Mouse (Mus musculus): ENCODE results near the gene Ormdl3. TPM values are rescaled to one million over a fixed set of nuclear protein-coding genes. Genes with fewer than 3 reads are reported as not detected.

The Ormdl3 gene
- polyA plus RNA-seq, 1 experiment = 60.2 TPM

- peak; percentile 33 for DNase-seq
- WGBS = 42% methylated on average over 6 of the region's 6 CpGs
- Histone ChIP-seq H3K4me3 (ENCODE audit: insufficient read depth, low read depth, low read length) (no peak overlapping the region), H3K27me3 (replicated peaks; ENCODE audit: control insufficient read depth, insufficient read depth, low read length) (no peaks in the 10 kb centered on the region), H3K36me3 (ENCODE audit: control insufficient read depth, insufficient read depth, low read length) (no peaks in the 10 kb centered on the region), H3K27ac (ENCODE audit: insufficient read depth, low read depth, low read length) (peak overlapping the region; percentile 87; the same call in 1 of the 2 replicates), H3K4me1 (ENCODE audit: control insufficient read depth, insufficient read depth, low read length) (peaks cover 9% of the 10 kb centered on the region; the same call in 1 of the 2 replicates)
- no peak for TF ChIP-seq CTCF (conservative IDR thresholded peaks at IDR 0.05; ENCODE audit: insufficient read depth, insufficient read length, low read depth, low read length)
- no peak for TF ChIP-seq POLR2A (IDR thresholded peaks at IDR 0.05; ENCODE audit: low read depth, low read length)
These were observed 1.7 kb upstream of the Ormdl3 start for GRCm38 (mm10) chr11:98588833-98589281.

- no peaks in the 10 kb centered on the region for H3K27me3 ChIP-seq (replicated peaks; ENCODE audit: control insufficient read depth, insufficient read depth, low read length)
- H3K27ac ChIP-seq (ENCODE audit: insufficient read depth, low read depth, low read length) = peak overlapping the region; percentile 87
- WGBS = 11% methylated on average over 20 of the region's 20 CpGs
- peaks cover 9% of the 10 kb centered on the region; the same call in 1 of the 2 replicates for H3K4me1 ChIP-seq (ENCODE audit: control insufficient read depth, insufficient read depth, low read length)
- no peaks in the 10 kb centered on the region for H3K36me3 ChIP-seq (ENCODE audit: control insufficient read depth, insufficient read depth, low read length)
- no peak for TF ChIP-seq CTCF (conservative IDR thresholded peaks at IDR 0.05; ENCODE audit: insufficient read depth, insufficient read length, low read depth, low read length)
- TF ChIP-seq POLR2A (IDR thresholded peaks at IDR 0.05; ENCODE audit: low read depth, low read length) = no peak
- DNase-seq = peak; percentile 85
- H3K4me3 ChIP-seq (ENCODE audit: insufficient read depth, low read depth, low read length) = peak overlapping the region; percentile 62
These were observed 747 bp upstream of the Ormdl3 start for GRCm38 (mm10) chr11:98587684-98588546.

GRCm38 (mm10) chr11:98586087-98586891, 879 bp downstream of the Ormdl3 start:
- Histone ChIP-seq H3K36me3 (ENCODE audit: control insufficient read depth, insufficient read depth, low read length) (no peaks in the 10 kb centered on the region), H3K27me3 (replicated peaks; ENCODE audit: control insufficient read depth, insufficient read depth, low read length) (no peaks in the 10 kb centered on the region), H3K4me1 (ENCODE audit: control insufficient read depth, insufficient read depth, low read length) (peaks cover 9% of the 10 kb centered on the region; the same call in 1 of the 2 replicates), H3K27ac (ENCODE audit: insufficient read depth, low read depth, low read length) (no peak overlapping the region), H3K4me3 (ENCODE audit: insufficient read depth, low read depth, low read length) (peak overlapping the region; percentile 63)
- TF ChIP-seq POLR2A (IDR thresholded peaks at IDR 0.05; ENCODE audit: low read depth, low read length) (no peak), CTCF (conservative IDR thresholded peaks at IDR 0.05; ENCODE audit: insufficient read depth, insufficient read length, low read depth, low read length) (no peak)
- DNase-seq = peak; percentile 27
- WGBS = 3% methylated on average over 22 of the region's 22 CpGs

- WGBS = 91% methylated on average over 6 of the region's 6 CpGs
These were observed 2.5 kb downstream of the Ormdl3 start for GRCm38 (mm10) chr11:98584629-98585177.

GRCm38 (mm10) chr11:98584146-98584545, 3.0 kb downstream of the Ormdl3 start:
- 54% methylated on average over 1 of the region's 1 CpGs for WGBS
- DNase-seq = no peak
- no peak for TF ChIP-seq POLR2A (IDR thresholded peaks at IDR 0.05; ENCODE audit: low read depth, low read length)
- TF ChIP-seq CTCF (conservative IDR thresholded peaks at IDR 0.05; ENCODE audit: insufficient read depth, insufficient read length, low read depth, low read length) = no peak
- no peaks in the 10 kb centered on the region for H3K27me3 ChIP-seq (replicated peaks; ENCODE audit: control insufficient read depth, insufficient read depth, low read length)
- peaks cover 4% of the 10 kb centered on the region; the same call in 1 of the 2 replicates for H3K4me1 ChIP-seq (ENCODE audit: control insufficient read depth, insufficient read depth, low read length)
- H3K27ac ChIP-seq (ENCODE audit: insufficient read depth, low read depth, low read length) = no peak overlapping the region
- H3K36me3 ChIP-seq (ENCODE audit: control insufficient read depth, insufficient read depth, low read length) = no peaks in the 10 kb centered on the region; the same call in 1 of the 2 replicates
- no peak overlapping the region for H3K4me3 ChIP-seq (ENCODE audit: insufficient read depth, low read depth, low read length)

More at GRCm38 (mm10) chr11:98584629-98585177, 2.5 kb downstream of the Ormdl3 start:
- Histone ChIP-seq H3K4me1 (ENCODE audit: control insufficient read depth, insufficient read depth, low read length) (peaks cover 5% of the 10 kb centered on the region; the same call in 1 of the 2 replicates), H3K4me3 (ENCODE audit: insufficient read depth, low read depth, low read length) (no peak overlapping the region), H3K27me3 (replicated peaks; ENCODE audit: control insufficient read depth, insufficient read depth, low read length) (no peaks in the 10 kb centered on the region), H3K36me3 (ENCODE audit: control insufficient read depth, insufficient read depth, low read length) (no peaks in the 10 kb centered on the region; the same call in 1 of the 2 replicates), H3K27ac (ENCODE audit: insufficient read depth, low read depth, low read length) (no peak overlapping the region)
- TF ChIP-seq POLR2A (IDR thresholded peaks at IDR 0.05; ENCODE audit: low read depth, low read length) (no peak), CTCF (conservative IDR thresholded peaks at IDR 0.05; ENCODE audit: insufficient read depth, insufficient read length, low read depth, low read length) (no peak)
- DNase-seq = no peak

GRCm38 (mm10) chr11:98583571-98583970, 3.6 kb downstream of the Ormdl3 start:
- no peaks in the 10 kb centered on the region for H3K27me3 ChIP-seq (replicated peaks; ENCODE audit: control insufficient read depth, insufficient read depth, low read length)
- H3K36me3 ChIP-seq (ENCODE audit: control insufficient read depth, insufficient read depth, low read length) = no peaks in the 10 kb centered on the region; the same call in 1 of the 2 replicates
- H3K4me3 ChIP-seq (ENCODE audit: insufficient read depth, low read depth, low read length) = no peak overlapping the region
- peaks cover 2% of the 10 kb centered on the region; the same call in 1 of the 2 replicates for H3K4me1 ChIP-seq (ENCODE audit: control insufficient read depth, insufficient read depth, low read length)
- TF ChIP-seq CTCF (conservative IDR thresholded peaks at IDR 0.05; ENCODE audit: insufficient read depth, insufficient read length, low read depth, low read length) (0 out of 2 replicates have a peak, but pooled peaks have one; percentile 16), POLR2A (IDR thresholded peaks at IDR 0.05; ENCODE audit: low read depth, low read length) (no peak)
- no peak overlapping the region for H3K27ac ChIP-seq (ENCODE audit: insufficient read depth, low read depth, low read length)
- DNase-seq = no peak
- WGBS = 50% methylated on average over 3 of the region's 3 CpGs
